Mouse (Mus musculus) gastrocnemius, postnatal 36 days (tissue): Measurements from ENCODE around the gene Tnnt1. TPM values are rescaled to one million over a fixed set of nuclear protein-coding genes. Genes with fewer than 3 reads are reported as not detected.

Experiments used
- DNase-seq, 2 experiments: peaks; one replicate each; pipeline ENCODE4 v3.0.0; 2022
- intact Hi-C: fragments of 180-260 bp; cut with DNase I; formaldehyde crosslinking; loops from one replicate; pipeline ENCODE4 v1.15.1; 2025
- total RNA-seq, 2 experiments: library from RNA; stranded (reverse); gene quantifications; 2 replicates each; pipeline ENCODE4 v1.2.3; 2021

Gene Tnnt1
- total RNA-seq, 2 experiments from 2014 or later = 181 to 818 TPM

- DNase-seq = peak; percentile 91 to 94
- intact Hi-C loops = loop anchor here (10.0 kb wide), 1 partner anchor 357 kb away; no protein-coding TSS in a partner anchor
Measured at GRCm38 (mm10) chr7:4501558-4502397, 14.4 kb downstream of the Tnnt1 start, which contains the start of gene Ppp1r12c. TSS of gene Ppp1r12c (minus strand) at chr7:4501680.

DNA sequence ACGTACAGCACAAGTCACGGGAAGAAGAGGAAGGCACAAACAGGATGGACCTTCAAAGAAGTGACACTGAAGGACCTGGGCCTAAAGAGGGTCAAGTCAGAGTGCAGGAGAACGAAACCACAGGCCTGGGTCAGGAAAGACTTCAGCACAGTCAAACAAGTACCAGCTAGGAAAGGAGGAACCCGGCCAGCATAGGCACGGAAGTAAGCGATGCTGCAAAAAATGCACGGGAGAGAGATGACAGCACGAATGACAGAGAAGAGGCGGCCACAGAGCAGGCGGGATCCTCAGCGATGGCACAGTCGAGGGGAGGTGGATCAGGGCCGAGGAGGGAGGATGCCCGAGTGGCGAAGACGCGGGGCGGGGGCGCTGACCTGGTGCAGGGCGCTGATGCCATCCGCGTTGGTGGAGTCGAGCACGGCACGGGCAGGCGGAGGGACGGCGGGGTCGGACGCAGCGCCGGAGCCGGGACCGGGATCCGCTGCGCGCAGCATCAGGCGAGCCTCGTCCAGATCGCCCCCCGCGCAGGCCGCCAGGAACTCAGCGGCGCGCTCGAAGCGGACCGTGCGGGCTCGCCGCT lies 15.2 kb downstream of the Tnnt1 start:
- peak in 1 of 2 experiments; percentile 46 for DNase-seq
- intact Hi-C loops = loop anchor here (10.0 kb wide), 1 partner anchor 356 kb away; no protein-coding TSS in a partner anchor

DNA sequence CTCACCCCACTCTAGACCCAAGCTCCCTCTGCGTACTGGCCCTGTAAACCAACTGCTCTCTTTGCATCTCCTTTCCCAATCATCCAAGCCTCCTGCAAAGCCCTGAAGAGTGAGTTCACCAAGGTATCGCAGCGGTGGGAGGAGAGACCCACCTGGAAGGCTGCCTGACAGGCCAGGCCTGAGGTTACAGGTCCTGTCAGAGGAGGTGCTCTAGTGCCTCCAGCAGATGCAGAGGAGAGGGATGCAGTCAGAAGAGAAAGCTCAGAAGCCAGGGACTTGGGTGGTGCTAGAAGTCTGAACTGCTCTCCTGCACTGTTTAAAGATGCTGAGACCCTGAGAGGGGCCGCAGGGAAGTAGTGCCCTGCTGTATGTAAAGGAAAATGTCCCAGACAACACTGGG lies 17.1 kb downstream of the Tnnt1 start:
- intact Hi-C loops = no loop called here

DNA sequence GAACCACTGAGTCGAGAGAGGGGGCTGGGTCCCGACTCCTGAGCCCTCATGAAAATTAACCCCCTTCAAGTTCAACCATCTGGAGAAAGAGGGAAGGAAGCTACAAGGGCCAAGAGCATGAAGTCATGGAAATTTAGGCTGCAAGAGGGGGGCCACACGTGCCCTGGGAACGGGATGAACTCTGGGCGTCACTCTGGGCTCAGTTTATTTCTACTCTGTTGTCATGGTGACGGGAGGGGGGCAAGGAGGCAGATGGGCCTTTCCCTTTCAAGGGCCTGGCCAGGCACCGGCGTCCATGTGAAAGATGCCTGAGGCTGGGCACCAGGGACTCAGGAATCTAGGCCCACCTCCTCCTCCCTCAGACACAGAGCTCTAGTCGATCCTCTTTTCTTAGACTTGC lies 17.9 kb downstream of the Tnnt1 start:
- peak; percentile 52 to 69 for DNase-seq
- intact Hi-C loops = no loop called here

More for the DNA sequence above, 17.1 kb downstream of the Tnnt1 start:
- no peak for DNase-seq

- no peak for DNase-seq
Measured at GRCm38 (mm10) chr7:4497271-4497903, 18.8 kb downstream of the Tnnt1 start.

GRCm38 (mm10) chr7:4496468-4496867 lies 19.7 kb downstream of the Tnnt1 start:
- DNase-seq = no peak
- intact Hi-C loops = no loop called here

More at GRCm38 (mm10) chr7:4497271-4497903, 18.8 kb downstream of the Tnnt1 start:
- intact Hi-C loops = no loop called here

GRCm38 (mm10) chr7:4493991-4494390 lies 22.2 kb downstream of the Tnnt1 start:
- intact Hi-C loops = no loop called here

DNA sequence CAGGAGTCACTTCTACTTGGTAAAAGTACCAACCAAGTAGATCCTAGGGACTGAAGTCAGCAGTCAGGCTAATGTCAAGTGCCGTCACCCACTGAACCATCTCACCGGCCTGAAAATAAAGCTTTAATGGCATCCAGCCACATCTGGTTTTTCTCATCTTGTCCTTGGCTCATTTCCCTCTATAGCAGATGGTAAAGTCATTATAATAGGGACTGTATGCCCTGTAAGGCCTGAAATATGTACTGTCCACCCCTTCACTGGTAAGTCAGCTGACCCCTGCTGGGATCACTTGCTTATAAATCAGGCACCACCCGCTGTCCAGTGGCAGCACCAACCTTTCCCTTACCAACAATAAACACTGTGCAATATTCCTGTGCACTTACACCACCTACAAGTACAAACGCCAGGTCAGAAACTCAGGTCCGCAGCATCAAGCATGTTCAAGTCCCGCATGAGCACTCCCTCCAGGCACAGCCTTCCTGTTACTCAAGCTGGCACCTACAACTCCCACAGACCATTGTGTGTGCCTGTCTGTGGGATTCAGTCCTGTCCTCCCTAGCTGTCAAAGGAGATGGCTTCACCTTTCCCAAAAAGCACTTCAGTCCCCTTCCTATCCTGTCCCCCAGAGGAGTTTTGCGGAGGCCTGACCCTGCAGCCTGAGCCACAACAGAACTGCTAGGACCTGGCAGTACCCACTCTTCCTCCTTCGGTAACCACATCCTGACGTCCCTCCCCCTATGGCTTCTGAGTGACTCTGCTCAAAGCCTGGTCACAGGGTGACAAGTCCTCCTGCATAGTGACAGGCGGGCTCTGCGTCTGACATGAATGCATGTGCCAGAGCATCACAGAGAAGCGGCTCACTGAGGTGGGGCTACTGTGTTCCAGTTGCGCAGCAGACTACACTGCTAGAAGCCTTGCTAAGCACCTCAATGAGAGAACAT lies 23.6 kb downstream of the Tnnt1 start:
- intact Hi-C loops = no loop called here
- no peak for DNase-seq

More at GRCm38 (mm10) chr7:4493991-4494390, 22.2 kb downstream of the Tnnt1 start:
- DNase-seq = no peak

DNA sequence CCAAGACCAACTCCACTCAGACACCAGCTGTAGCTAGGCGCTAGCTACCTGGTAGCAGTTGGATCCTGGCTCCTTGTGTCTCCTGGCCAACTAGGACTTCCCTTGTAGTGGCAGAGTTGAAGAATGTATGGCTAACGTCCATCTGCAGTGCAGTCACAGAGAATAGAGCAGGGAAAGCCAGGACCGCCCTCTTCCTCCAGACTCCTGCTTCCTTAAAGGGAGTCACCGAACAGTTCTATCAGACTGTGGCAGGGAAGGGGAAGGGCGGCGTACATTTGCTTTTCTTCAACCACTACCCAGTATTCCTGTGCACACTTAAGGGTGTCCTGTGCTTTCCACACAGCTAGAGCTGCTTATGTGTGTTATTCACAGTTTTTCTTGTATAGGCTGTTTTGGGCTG lies 24.9 kb downstream of the Tnnt1 start:
- no peak for DNase-seq

GRCm38 (mm10) chr7:4482281-4482680 lies 33.9 kb downstream of the Tnnt1 start:
- no peak for DNase-seq
- intact Hi-C loops = no loop called here

More for the DNA sequence above, 24.9 kb downstream of the Tnnt1 start:
- intact Hi-C loops = no loop called here

- DNase-seq = no peak
- intact Hi-C loops = no loop called here
Measured at GRCm38 (mm10) chr7:4479674-4480073, 36.5 kb downstream of the Tnnt1 start.

DNA sequence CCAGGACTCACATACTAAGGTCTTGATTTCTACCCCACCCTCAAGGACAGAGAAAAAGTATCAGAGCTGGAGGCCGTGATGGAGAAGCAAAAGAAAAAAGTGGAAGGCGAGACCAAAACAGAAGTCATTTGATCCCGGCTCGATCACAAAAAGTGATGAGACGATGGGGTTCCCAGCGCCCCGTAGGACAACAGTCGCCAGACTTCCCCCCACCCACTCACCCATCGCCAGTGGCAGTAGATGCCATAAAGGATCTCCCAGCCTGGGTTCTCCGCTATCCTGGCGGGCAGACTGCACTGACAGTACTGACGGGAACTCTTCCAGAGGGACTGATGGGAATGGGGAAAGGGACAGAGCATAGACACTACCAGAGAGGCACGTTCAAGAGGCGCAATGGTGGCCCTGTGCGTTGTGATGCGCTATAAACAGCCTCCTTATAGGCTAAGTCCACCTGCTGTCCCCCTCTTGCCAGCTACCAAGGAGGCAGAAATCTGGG lies 37.3 kb downstream of the Tnnt1 start:
- intact Hi-C loops = no loop called here
- DNase-seq = no peak

GRCm38 (mm10) chr7:4478021-4478795 lies 38.0 kb downstream of the Tnnt1 start:
- intact Hi-C loops = no loop called here
- peak; percentile 65 to 70 for DNase-seq

DNA sequence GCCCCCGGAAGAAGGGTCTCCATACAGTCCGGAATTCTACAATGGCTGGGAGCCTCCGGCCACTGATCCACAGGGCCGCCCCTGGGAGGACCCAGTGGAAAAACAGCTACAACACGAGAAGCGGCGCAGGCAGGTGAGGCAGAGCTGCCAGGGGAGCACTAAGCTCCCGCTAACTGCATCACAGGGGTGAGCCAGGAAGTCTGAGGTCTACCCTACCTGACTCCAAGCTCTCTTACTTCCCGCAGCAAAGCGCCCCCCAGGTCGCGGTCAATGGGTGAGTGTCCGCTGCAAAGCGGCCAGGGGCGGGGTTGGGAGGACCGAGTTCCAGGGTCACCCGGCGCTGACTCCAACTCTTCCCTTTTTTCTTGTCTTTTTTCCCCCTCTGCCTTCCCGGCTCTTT lies 42.2 kb downstream of the Tnnt1 start:
- DNase-seq = no peak
- intact Hi-C loops = no loop called here

DNA sequence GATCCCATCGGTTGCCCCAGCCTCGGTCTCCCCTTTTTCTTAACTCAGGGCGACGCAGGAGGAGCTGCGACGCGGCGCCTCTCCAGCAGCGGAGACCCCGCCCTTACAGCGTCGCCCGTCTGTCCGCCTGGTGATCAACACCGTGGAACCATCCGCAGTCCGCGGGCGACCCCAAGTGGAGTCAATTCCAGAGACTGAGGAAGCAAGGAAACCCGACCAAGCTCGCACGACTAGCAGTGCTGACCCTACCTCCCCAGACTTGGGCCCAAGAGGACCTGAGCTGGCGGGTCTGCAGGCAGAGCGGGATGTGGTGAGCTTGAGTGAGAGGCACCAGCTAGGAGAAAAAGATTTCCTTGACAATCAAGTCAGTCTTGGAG lies 45.0 kb downstream of the Tnnt1 start:
- DNase-seq = peak; percentile 70 to 75
- intact Hi-C loops = no loop called here

GRCm38 (mm10) chr7:4470275-4471178 lies 45.7 kb downstream of the Tnnt1 start:
- intact Hi-C loops = no loop called here

DNA sequence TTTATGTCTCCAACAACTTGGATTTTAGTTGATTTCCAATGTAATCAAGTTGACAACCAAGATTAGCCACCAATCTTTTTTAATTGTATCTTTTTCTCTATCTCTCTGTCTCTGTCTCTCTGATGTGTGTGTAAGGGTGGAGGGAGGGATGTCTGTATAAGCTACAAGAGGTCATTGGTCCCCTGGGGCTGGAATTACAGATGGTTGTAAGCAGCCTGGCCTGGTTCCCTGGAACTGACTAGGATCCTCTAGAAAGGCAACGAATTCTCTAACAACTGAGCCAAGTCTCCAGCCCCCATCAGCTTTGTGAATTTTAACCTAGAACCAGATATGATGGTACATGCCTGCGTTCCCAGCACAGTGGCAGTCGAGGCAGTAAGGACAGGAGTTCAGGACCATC lies 48.4 kb downstream of the Tnnt1 start:
- no peak for DNase-seq
- intact Hi-C loops = no loop called here

More at GRCm38 (mm10) chr7:4470275-4471178, 45.7 kb downstream of the Tnnt1 start:
- peak in 1 of 2 experiments; percentile 39 for DNase-seq

DNA sequence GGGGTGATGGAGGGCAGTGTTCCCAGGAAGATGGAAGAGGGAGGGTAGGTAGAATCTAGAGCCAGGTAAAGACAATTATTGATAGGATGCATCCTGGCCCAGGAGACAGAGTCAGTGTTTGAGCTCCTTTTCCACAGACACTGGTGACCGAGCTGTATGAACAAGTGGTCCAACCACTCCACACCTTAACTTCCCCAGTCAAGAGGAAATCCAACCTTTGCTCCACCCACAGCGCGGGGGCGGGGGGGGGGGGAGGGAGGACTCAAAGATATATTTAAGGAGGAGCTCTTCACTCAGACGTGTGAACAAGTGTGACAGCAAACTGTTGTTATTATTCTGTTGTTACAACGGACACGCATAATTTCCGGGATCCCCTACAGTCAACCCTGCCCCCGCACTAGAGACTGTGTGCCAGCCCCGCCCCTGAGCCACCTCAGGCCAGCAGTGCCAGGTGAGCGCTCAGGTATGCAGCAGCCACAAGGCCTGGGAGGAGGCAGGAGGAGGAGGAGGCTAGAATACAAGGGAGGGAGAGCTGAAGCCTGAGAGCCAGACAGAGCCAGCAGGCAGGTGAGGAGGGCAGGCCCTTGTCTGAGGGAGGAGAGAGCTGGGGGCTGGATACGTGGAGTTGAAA lies 51.9 kb downstream of the Tnnt1 start:
- intact Hi-C loops = no loop called here
- DNase-seq = no peak
